Mouse (Mus musculus): Measurements from ENCODE around the gene Lrmda. TPM values are rescaled to one million over a fixed set of nuclear protein-coding genes. Genes with fewer than 3 reads are reported as not detected.

Lrmda gene
- total and polyA plus RNA-seq, 2 experiments = 0.18 to 0.50 TPM

DNA sequence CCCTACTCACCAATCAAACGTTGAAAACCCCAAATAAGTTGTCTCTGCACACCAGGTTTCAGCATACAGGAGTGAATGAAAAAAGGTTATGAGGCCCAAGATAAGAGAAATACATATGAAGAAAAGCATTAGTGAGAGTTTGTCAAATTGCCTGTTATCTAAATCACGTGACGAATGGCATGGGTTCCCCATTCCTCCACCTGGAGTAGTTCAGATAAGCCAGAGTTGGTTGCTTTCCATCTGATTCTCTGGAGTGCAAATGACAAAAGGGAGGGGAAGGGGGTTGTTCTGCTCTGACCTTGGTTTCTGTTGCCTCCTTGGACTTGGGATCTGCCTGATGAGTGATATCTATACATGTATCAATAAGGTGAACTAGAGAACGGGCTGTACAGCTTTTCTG lies 723.8 kb downstream of the Lrmda start:
- 86% methylated on average over 4 of the region's 4 CpGs for WGBS

DNA sequence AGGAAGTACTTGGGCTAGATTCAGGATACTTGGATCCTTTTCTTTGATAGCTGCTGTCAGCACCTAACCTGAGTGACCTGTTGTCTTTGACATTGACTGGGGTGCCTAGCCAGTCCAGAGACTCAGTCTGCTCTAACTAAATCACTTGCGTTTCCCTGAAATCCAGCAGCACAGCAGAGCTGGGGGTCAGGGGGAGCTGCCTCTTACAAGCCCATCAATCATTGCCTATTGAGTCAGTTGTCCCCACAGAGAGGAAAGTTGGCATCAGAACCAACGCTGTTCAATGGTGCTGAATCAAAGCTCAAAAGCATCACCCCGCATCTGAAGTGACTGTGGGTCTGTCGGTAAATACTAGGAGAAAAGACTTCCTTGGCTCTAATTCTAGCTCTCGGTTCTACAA lies 725.2 kb downstream of the Lrmda start:
- Histone ChIP-seq H3K4me1 (ENCODE audit: control insufficient read depth, insufficient read depth, low read length) (no peaks in the 10 kb centered on the region), H3K27ac (replicated peaks; ENCODE audit: insufficient read depth, low read depth, low read length) (no peak overlapping the region), H3K36me3 (ENCODE audit: control insufficient read depth, insufficient read depth, low read length) (no peaks in the 10 kb centered on the region), H3K27me3 (ENCODE audit: control insufficient read depth, insufficient read depth, low read length) (no peaks in the 10 kb centered on the region), H3K79me2 (ENCODE audit: control insufficient read depth, insufficient read depth, low read length) (no peaks in the 10 kb centered on the region), H3K9ac (ENCODE audit: low read depth, low read length) (no peak overlapping the region), H3K4me3 (ENCODE audit: insufficient read depth, low read depth, low read length) (no peak overlapping the region)
- no peak for DNase-seq (ENCODE audit: extremely low read depth, low read depth, low spot score)
- TF ChIP-seq CTCF (IDR thresholded peaks at IDR 0.05; ENCODE audit: low read depth, low read length) = no peak
- TF ChIP-seq POLR2A (IDR thresholded peaks at IDR 0.05; ENCODE audit: extremely low read depth, insufficient read depth, low read length) = no peak
- WGBS = 62% methylated on average over 5 of the region's 5 CpGs

More for the DNA sequence above, 723.8 kb downstream of the Lrmda start:
- no peak for DNase-seq (ENCODE audit: extremely low read depth, low read depth, low spot score)
- Histone ChIP-seq H3K27me3 (ENCODE audit: control insufficient read depth, insufficient read depth, low read length) (no peaks in the 10 kb centered on the region), H3K4me1 (ENCODE audit: control insufficient read depth, insufficient read depth, low read length) (no peaks in the 10 kb centered on the region), H3K27ac (replicated peaks; ENCODE audit: insufficient read depth, low read depth, low read length) (no peak overlapping the region), H3K79me2 (ENCODE audit: control insufficient read depth, insufficient read depth, low read length) (no peaks in the 10 kb centered on the region), H3K4me3 (ENCODE audit: insufficient read depth, low read depth, low read length) (no peak overlapping the region), H3K36me3 (ENCODE audit: control insufficient read depth, insufficient read depth, low read length) (no peaks in the 10 kb centered on the region), H3K9ac (ENCODE audit: low read depth, low read length) (no peak overlapping the region)
- TF ChIP-seq CTCF (IDR thresholded peaks at IDR 0.05; ENCODE audit: low read depth, low read length) = no peak

GRCm38 (mm10) chr14:22745263-22745881 lies 725.9 kb downstream of the Lrmda start:
- Histone ChIP-seq H3K27ac (replicated peaks; ENCODE audit: insufficient read depth, low read depth, low read length) (no peak overlapping the region), H3K36me3 (ENCODE audit: control insufficient read depth, insufficient read depth, low read length) (no peaks in the 10 kb centered on the region), H3K4me3 (ENCODE audit: insufficient read depth, low read depth, low read length) (no peak overlapping the region), H3K9ac (ENCODE audit: low read depth, low read length) (no peak overlapping the region), H3K79me2 (ENCODE audit: control insufficient read depth, insufficient read depth, low read length) (no peaks in the 10 kb centered on the region), H3K27me3 (ENCODE audit: control insufficient read depth, insufficient read depth, low read length) (no peaks in the 10 kb centered on the region), H3K4me1 (ENCODE audit: control insufficient read depth, insufficient read depth, low read length) (no peaks in the 10 kb centered on the region)
- no peak for DNase-seq (ENCODE audit: extremely low read depth, low read depth, low spot score)
- WGBS = 85% methylated on average over 1 of the region's 1 CpGs
- no peak for TF ChIP-seq CTCF (IDR thresholded peaks at IDR 0.05; ENCODE audit: low read depth, low read length)
- no peak for TF ChIP-seq POLR2A (IDR thresholded peaks at IDR 0.05; ENCODE audit: extremely low read depth, insufficient read depth, low read length)

DNA sequence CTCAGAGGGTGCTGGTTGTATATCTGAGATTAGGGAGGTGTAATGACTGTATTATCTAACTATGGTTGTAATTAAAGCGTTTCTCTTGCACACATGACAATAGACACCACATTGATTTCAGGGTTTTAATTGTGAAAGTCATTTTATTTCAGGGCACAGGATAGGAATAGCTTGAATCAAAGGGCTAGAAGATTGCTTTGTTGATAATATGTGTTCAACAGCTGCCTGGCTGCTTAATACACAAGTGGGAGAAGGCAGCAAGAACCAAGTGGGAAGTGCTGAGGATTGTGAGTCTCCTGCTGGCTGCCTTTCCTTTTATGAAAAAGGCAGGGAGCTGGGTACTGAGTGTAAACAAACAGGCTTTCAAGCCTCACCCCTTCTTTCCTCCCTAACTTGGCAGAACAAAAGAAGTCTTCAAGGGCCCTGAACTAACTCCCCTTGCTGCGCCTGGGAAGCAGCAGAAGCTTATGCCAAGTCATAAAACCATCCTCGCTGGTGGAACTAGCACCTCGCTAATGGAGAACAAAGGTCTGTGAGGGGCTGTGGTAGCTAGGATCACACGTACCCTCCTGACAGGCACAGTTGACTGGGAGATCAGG lies 726.5 kb downstream of the Lrmda start:
- no peak overlapping the region for H3K27ac ChIP-seq (replicated peaks; ENCODE audit: insufficient read depth, low read depth, low read length)
- no peaks in the 10 kb centered on the region for H3K27me3 ChIP-seq (ENCODE audit: control insufficient read depth, insufficient read depth, low read length)
- no peaks in the 10 kb centered on the region for H3K4me1 ChIP-seq (ENCODE audit: control insufficient read depth, insufficient read depth, low read length)
- no peaks in the 10 kb centered on the region for H3K36me3 ChIP-seq (ENCODE audit: control insufficient read depth, insufficient read depth, low read length)
- no peaks in the 10 kb centered on the region for H3K79me2 ChIP-seq (ENCODE audit: control insufficient read depth, insufficient read depth, low read length)
- no peak overlapping the region for H3K9ac ChIP-seq (ENCODE audit: low read depth, low read length)
- no peak for TF ChIP-seq CTCF (IDR thresholded peaks at IDR 0.05; ENCODE audit: low read depth, low read length)
- no peak for TF ChIP-seq POLR2A (IDR thresholded peaks at IDR 0.05; ENCODE audit: extremely low read depth, insufficient read depth, low read length)
- 52% methylated on average over 5 of the region's 5 CpGs for WGBS
- DNase-seq (ENCODE audit: extremely low read depth, low read depth, low spot score) = no peak
- no peak overlapping the region for H3K4me3 ChIP-seq (ENCODE audit: insufficient read depth, low read depth, low read length)

- TF ChIP-seq CTCF (IDR thresholded peaks at IDR 0.05; ENCODE audit: low read depth, low read length) (no peak), POLR2A (IDR thresholded peaks at IDR 0.05; ENCODE audit: extremely low read depth, insufficient read depth, low read length) (no peak)
- H3K36me3 ChIP-seq (ENCODE audit: control insufficient read depth, insufficient read depth, low read length) = no peaks in the 10 kb centered on the region
- H3K27me3 ChIP-seq (ENCODE audit: control insufficient read depth, insufficient read depth, low read length) = no peaks in the 10 kb centered on the region
- no peak overlapping the region for H3K27ac ChIP-seq (replicated peaks; ENCODE audit: insufficient read depth, low read depth, low read length)
- no peaks in the 10 kb centered on the region for H3K79me2 ChIP-seq (ENCODE audit: control insufficient read depth, insufficient read depth, low read length)
- DNase-seq (ENCODE audit: extremely low read depth, low read depth, low spot score) = no peak
- H3K4me1 ChIP-seq (ENCODE audit: control insufficient read depth, insufficient read depth, low read length) = no peaks in the 10 kb centered on the region
- 90% methylated on average over 5 of the region's 5 CpGs for WGBS
- H3K9ac ChIP-seq (ENCODE audit: low read depth, low read length) = no peak overlapping the region
- H3K4me3 ChIP-seq (ENCODE audit: insufficient read depth, low read depth, low read length) = no peak overlapping the region
These were observed 728.3 kb downstream of the Lrmda start for GRCm38 (mm10) chr14:22747816-22748215.

DNA sequence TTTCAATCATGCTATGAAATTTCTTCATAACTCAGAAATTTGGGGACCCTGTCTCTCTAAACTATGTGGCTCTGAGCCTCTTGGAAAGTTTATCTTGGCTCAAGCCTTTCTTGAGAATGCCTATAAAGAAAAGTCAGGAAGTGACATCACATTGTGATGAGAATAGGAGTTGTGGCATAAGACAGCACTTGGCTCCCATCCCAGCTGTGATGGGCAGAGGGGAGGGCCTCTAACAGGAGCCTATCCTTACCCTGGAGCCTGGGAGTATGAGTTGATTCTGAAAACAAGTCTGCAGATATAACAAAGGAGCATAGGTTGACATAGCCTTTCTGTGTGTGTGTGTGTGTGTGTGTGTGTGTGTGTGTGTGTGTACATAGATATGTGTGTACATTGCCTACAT lies 730.9 kb downstream of the Lrmda start:
- Histone ChIP-seq H3K79me2 (ENCODE audit: control insufficient read depth, insufficient read depth, low read length) (no peaks in the 10 kb centered on the region), H3K4me1 (ENCODE audit: control insufficient read depth, insufficient read depth, low read length) (no peaks in the 10 kb centered on the region), H3K36me3 (ENCODE audit: control insufficient read depth, insufficient read depth, low read length) (no peaks in the 10 kb centered on the region), H3K4me3 (ENCODE audit: insufficient read depth, low read depth, low read length) (no peak overlapping the region), H3K9ac (ENCODE audit: low read depth, low read length) (no peak overlapping the region), H3K27me3 (ENCODE audit: control insufficient read depth, insufficient read depth, low read length) (no peaks in the 10 kb centered on the region), H3K27ac (replicated peaks; ENCODE audit: insufficient read depth, low read depth, low read length) (no peak overlapping the region)
- DNase-seq (ENCODE audit: extremely low read depth, low read depth, low spot score) = no peak
- no peak for TF ChIP-seq POLR2A (IDR thresholded peaks at IDR 0.05; ENCODE audit: extremely low read depth, insufficient read depth, low read length)
- no peak for TF ChIP-seq CTCF (IDR thresholded peaks at IDR 0.05; ENCODE audit: low read depth, low read length)

All from liver, adult 2 months (tissue).